ENCODE assay signal across 13 mouse cellular contexts in genomic region chr3:133680343-133680742, GRCm38 (mm10).
"Had no signal": no experiment of that assay in that cellular context is flagged by ENCODE, and none has a peak within 500 bp of the region (broad histone marks: within the 10 kb centered on the region; RNA-seq: fewer than 3 reads in every experiment).

No protein-coding gene starts in this region.

- ATAC-seq: intestine, embryonic 16.5 days; midbrain, embryonic 16.5 days had no signal

- DNase-seq: kidney, adult 2 months; kidney, postnatal 14 days; left cerebral cortex, postnatal 4 days; lung, adult 18-20 months; lung, postnatal 36 days; right cerebral cortex, postnatal 14 days; thymus, postnatal 14 days had no signal

- H3K27ac ChIP-seq: kidney, embryonic 15.5 days; limb, embryonic 13.5 days; midbrain, embryonic 12.5 days; stomach, postnatal 0 days had no signal

- H3K4me1 ChIP-seq: kidney, embryonic 15.5 days; limb, embryonic 13.5 days; midbrain, embryonic 12.5 days had no signal

- H3K9me3 ChIP-seq: kidney, embryonic 15.5 days; limb, embryonic 13.5 days; midbrain, embryonic 12.5 days had no signal

- H3K4me2 ChIP-seq: kidney, embryonic 15.5 days; limb, embryonic 13.5 days; midbrain, embryonic 12.5 days had no signal

- H3K9ac ChIP-seq: kidney, embryonic 15.5 days; limb, embryonic 13.5 days; midbrain, embryonic 12.5 days had no signal

- H3K4me3 ChIP-seq: kidney, embryonic 15.5 days; limb, embryonic 13.5 days; midbrain, embryonic 12.5 days had no signal

- H3K27me3 ChIP-seq: kidney, embryonic 15.5 days; limb, embryonic 13.5 days; midbrain, embryonic 12.5 days had no signal

- H3K36me3 ChIP-seq: kidney, embryonic 15.5 days; limb, embryonic 13.5 days; midbrain, embryonic 12.5 days had no signal
